Mouse (Mus musculus): ENCODE measurements around the gene Apol11b.
"Not testable (repeated sequence)": the region's sequence is repeated elsewhere in the genome, so short reads cannot be mapped to it uniquely, and the experiment has no call there.

GRCm38 (mm10) chr15:77651143-77651542 lies 8.1 kb upstream of the Apol11b start:
- not testable (repeated sequence) for TF ChIP-seq CTCF (IDR thresholded peaks at IDR 0.05; ENCODE audit: borderline replicate concordance, insufficient read depth, low read depth, low read length); POLR2A (IDR thresholded peaks at IDR 0.05; ENCODE audit: borderline replicate concordance, insufficient read depth, low read length)
